Mouse (Mus musculus): Measurements from ENCODE around the gene Ttc7b. TPM values are rescaled to one million over a fixed set of nuclear protein-coding genes. Genes with fewer than 3 reads are reported as not detected.

Gene Ttc7b
- total and polyA plus RNA-seq, 3 experiments, result 11.7 to 23.7 TPM; not detected in 1

DNA sequence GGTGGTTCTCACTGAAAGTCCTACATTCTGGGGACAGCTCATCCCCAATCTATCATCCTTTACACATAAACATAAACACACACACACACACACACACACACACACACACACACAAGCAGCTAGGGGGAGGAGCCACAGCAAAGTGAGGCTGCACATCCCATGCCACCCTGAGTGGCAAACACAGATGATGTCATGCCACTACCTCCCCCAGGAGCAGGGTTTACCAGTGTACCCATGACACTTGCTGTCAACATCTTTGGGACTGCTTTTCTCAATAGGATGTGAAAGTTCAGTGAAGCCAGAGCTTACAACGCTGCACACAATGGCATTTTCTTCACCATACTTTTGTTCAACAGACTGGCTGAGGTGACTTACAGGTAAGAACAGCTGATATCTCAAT lies 140.8 kb downstream of the Ttc7b start:
- no peak for DNase-seq (ENCODE audit: low read depth, low spot score)
- Histone ChIP-seq H3K36me3 (ENCODE audit: control insufficient read depth in 1 of 2, insufficient read depth in 2 of 2, low read length in 2 of 2) (peaks cover 0 to 4% of the 10 kb centered on the region in 2 experiments; a peak in 1 of 4 replicates), H3K9ac (ENCODE audit: control insufficient read depth, low read depth, low read length, poor library complexity, severe bottlenecking) (no peak overlapping the region), H3K27ac (ENCODE audit: control insufficient read depth, low read depth, low read length) (no peak overlapping the region), H3K79me2 (ENCODE audit: control insufficient read depth, insufficient read depth, low read length, poor library complexity) (no peaks in the 10 kb centered on the region), H3K4me3 (ENCODE audit: control insufficient read depth in 1 of 2, insufficient read depth in 1 of 2, low read depth in 2 of 2, low read length in 2 of 2) (no peak overlapping the region), H3K27me3 (ENCODE audit: control insufficient read depth in 1 of 2, insufficient read depth in 2 of 2, low read length in 2 of 2) (no peaks in the 10 kb centered on the region), H3K4me1 (ENCODE audit: control insufficient read depth in 1 of 2, insufficient read depth in 2 of 2, low read length in 2 of 2) (no peaks in the 10 kb centered on the region), H3K9me3 (replicated peaks; ENCODE audit: insufficient read depth, low read length) (no peaks in the 10 kb centered on the region)
- no peak for TF ChIP-seq E2F4 (IDR thresholded peaks at IDR 0.05; ENCODE audit: borderline replicate concordance, low read depth, low read length)
- TF ChIP-seq JUND (IDR thresholded peaks at IDR 0.05; ENCODE audit: low read depth, low read length), result no peak
- TF ChIP-seq USF1 (IDR thresholded peaks at IDR 0.05; ENCODE audit: low read depth, low read length), result no peak
- no peak for TF ChIP-seq MAZ (IDR thresholded peaks at IDR 0.05; ENCODE audit: low read depth, low read length)
- TF ChIP-seq ZMIZ1 (IDR thresholded peaks at IDR 0.05; ENCODE audit: low read depth, low read length), result no peak
- TF ChIP-seq ZNF384 (IDR thresholded peaks at IDR 0.05; ENCODE audit: low read depth, low read length), result no peak
- no peak for TF ChIP-seq CHD1 (IDR thresholded peaks at IDR 0.05; ENCODE audit: low read depth, low read length)
- no peak for TF ChIP-seq ELF1 (IDR thresholded peaks at IDR 0.05; ENCODE audit: low read depth, low read length)
- TF ChIP-seq SIN3A (IDR thresholded peaks at IDR 0.05; ENCODE audit: low read length), result no peak
- TF ChIP-seq ZC3H11A (IDR thresholded peaks at IDR 0.05; ENCODE audit: low read depth, low read length), result no peak
- no peak for TF ChIP-seq EP300 (IDR thresholded peaks at IDR 0.05; ENCODE audit: low read depth in 1 of 2, low read length in 2 of 2)
- no peak for TF ChIP-seq HCFC1 (IDR thresholded peaks at IDR 0.05; ENCODE audit: low read depth, low read length)
- no peak for TF ChIP-seq RAD21 (IDR thresholded peaks at IDR 0.05; ENCODE audit: low read depth, low read length)
- no peak for TF ChIP-seq MXI1 (IDR thresholded peaks at IDR 0.05; ENCODE audit: low read depth, low read length)
- TF ChIP-seq CHD2 (IDR thresholded peaks at IDR 0.05; ENCODE audit: low read length), result no peak
- no peak for TF ChIP-seq KAT2A (conservative IDR thresholded peaks at IDR 0.05; ENCODE audit: low read depth, low read length)
- no peak for TF ChIP-seq MYC (IDR thresholded peaks at IDR 0.05; ENCODE audit: low read depth, low read length)
- no peak for TF ChIP-seq CTCF (IDR thresholded peaks at IDR 0.05 in 2 of 3, conservative IDR thresholded peaks at IDR 0.05 in 1 of 3; ENCODE audit: control insufficient read depth in 1 of 3, insufficient read depth in 1 of 3, low read depth in 2 of 3, low read length in 3 of 3, poor library complexity in 1 of 3, severe bottlenecking in 1 of 3)
- no peak for TF ChIP-seq TAL1 (IDR thresholded peaks at IDR 0.05; ENCODE audit: low read length)

DNA sequence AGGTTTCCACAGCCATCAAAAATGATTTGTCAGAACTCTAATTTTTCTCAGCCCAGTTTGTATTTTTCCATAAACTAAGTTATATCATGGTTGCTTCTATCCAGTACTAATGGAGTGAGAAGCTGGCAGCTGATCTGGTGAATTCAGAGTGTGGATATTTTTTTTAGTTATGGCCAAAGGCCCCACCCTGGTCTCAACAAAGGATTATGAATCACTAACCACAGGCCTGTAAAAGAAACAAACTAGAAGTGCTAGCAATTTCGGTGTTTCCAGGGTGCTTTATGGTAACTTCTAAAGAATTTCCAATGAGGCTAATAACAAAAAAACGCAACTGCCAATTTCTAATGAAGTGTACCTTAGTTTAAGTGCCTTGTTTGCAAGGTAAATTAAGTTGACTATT lies 142.4 kb downstream of the Ttc7b start:
- H3K27me3 ChIP-seq (ENCODE audit: control insufficient read depth in 1 of 2, insufficient read depth in 2 of 2, low read length in 2 of 2), result no peaks in the 10 kb centered on the region

More for the DNA sequence above, 142.4 kb downstream of the Ttc7b start:
- Histone ChIP-seq H3K9ac (ENCODE audit: control insufficient read depth, low read depth, low read length, poor library complexity, severe bottlenecking) (no peak overlapping the region), H3K4me3 (ENCODE audit: control insufficient read depth in 1 of 2, insufficient read depth in 1 of 2, low read depth in 2 of 2, low read length in 2 of 2) (no peak overlapping the region), H3K9me3 (replicated peaks; ENCODE audit: insufficient read depth, low read length) (no peaks in the 10 kb centered on the region), H3K79me2 (ENCODE audit: control insufficient read depth, insufficient read depth, low read length, poor library complexity) (no peaks in the 10 kb centered on the region), H3K27ac (ENCODE audit: control insufficient read depth, low read depth, low read length) (no peak overlapping the region), H3K36me3 (ENCODE audit: control insufficient read depth in 1 of 2, insufficient read depth in 2 of 2, low read length in 2 of 2) (no peaks in the 10 kb centered on the region), H3K4me1 (ENCODE audit: control insufficient read depth in 1 of 2, insufficient read depth in 2 of 2, low read length in 2 of 2) (no peaks in the 10 kb centered on the region)
- TF ChIP-seq KAT2A (conservative IDR thresholded peaks at IDR 0.05; ENCODE audit: low read depth, low read length), result no peak
- TF ChIP-seq EP300 (IDR thresholded peaks at IDR 0.05; ENCODE audit: low read depth in 1 of 2, low read length in 2 of 2), result no peak
- TF ChIP-seq MXI1 (IDR thresholded peaks at IDR 0.05; ENCODE audit: low read depth, low read length), result no peak
- no peak for TF ChIP-seq MAZ (IDR thresholded peaks at IDR 0.05; ENCODE audit: low read depth, low read length)
- TF ChIP-seq RAD21 (IDR thresholded peaks at IDR 0.05; ENCODE audit: low read depth, low read length), result no peak
- no peak for TF ChIP-seq ZKSCAN1 (IDR thresholded peaks at IDR 0.05; ENCODE audit: low read depth, low read length)
- TF ChIP-seq TAL1 (IDR thresholded peaks at IDR 0.05; ENCODE audit: low read length), result no peak
- no peak for TF ChIP-seq GABPA (IDR thresholded peaks at IDR 0.05; ENCODE audit: low read depth, low read length)
- TF ChIP-seq ZC3H11A (IDR thresholded peaks at IDR 0.05; ENCODE audit: low read depth, low read length), result no peak
- no peak for TF ChIP-seq USF2 (IDR thresholded peaks at IDR 0.05; ENCODE audit: borderline replicate concordance in 1 of 2, insufficient read depth in 1 of 2, low read depth in 1 of 2, low read length in 2 of 2)
- TF ChIP-seq E2F4 (IDR thresholded peaks at IDR 0.05; ENCODE audit: borderline replicate concordance, low read depth, low read length), result no peak
- TF ChIP-seq CTCF (IDR thresholded peaks at IDR 0.05 in 2 of 3, conservative IDR thresholded peaks at IDR 0.05 in 1 of 3; ENCODE audit: control insufficient read depth in 1 of 3, insufficient read depth in 1 of 3, low read depth in 2 of 3, low read length in 3 of 3, poor library complexity in 1 of 3, severe bottlenecking in 1 of 3), result no peak
- TF ChIP-seq MYC (IDR thresholded peaks at IDR 0.05; ENCODE audit: low read depth, low read length), result no peak
- DNase-seq (ENCODE audit: low read depth, low spot score), result no peak
